Mouse (Mus musculus) erythroblast, embryonic 14.5 days (primary cell): ENCODE results near the gene Exoc6b.

Experiments
- GATA1 ChIP-seq: IDR thresholded peaks from 2 replicates; pipeline ENCODE4 v1.6.1; 2012; ENCODE audit warnings: low read length, inconsistent platforms, mixed read lengths
- TAL1 ChIP-seq: IDR thresholded peaks from 3 replicates; pipeline ENCODE4 v1.6.1; 2012; ENCODE audit warnings: low read length, inconsistent platforms, mixed read lengths

- no peak for TF ChIP-seq GATA1
- TF ChIP-seq TAL1, result no peak
Measured at GRCm38 (mm10) chr6:84713171-84713570, 356.1 kb downstream of the Exoc6b start.
